Mouse (Mus musculus): ENCODE data around the gene Ctdsp2. TPM values are rescaled to one million over a fixed set of nuclear protein-coding genes. Genes with fewer than 3 reads are reported as not detected.

Gene Ctdsp2
- polyA plus RNA-seq, 1 experiment from 2014 or later = 33.3 TPM

GRCm38 (mm10) chr10:126979636-126980151 is 1.2 kb downstream of the Ctdsp2 start:
- WGBS (ENCODE audit: missing documents) = under 1% methylated on average over 45 of the region's 57 CpGs
- Histone ChIP-seq H3K79me2 (ENCODE audit: inconsistent target) (peaks cover 50% of the 10 kb centered on the region), H3K27ac (no peak overlapping the region), H3K36me3 (ENCODE audit: inconsistent target) (no peaks in the 10 kb centered on the region), H3K4me3 (ENCODE audit: inconsistent target) (peak overlapping the region; percentile 39)

GRCm38 (mm10) chr10:126980221-126980932 is 1.9 kb downstream of the Ctdsp2 start:
- H3K79me2 ChIP-seq (ENCODE audit: inconsistent target) = peaks cover 57% of the 10 kb centered on the region
- no peaks in the 10 kb centered on the region for H3K36me3 ChIP-seq (ENCODE audit: inconsistent target)
- H3K4me3 ChIP-seq (ENCODE audit: inconsistent target) = peak overlapping the region; percentile 39
- no peak overlapping the region for H3K27ac ChIP-seq
- 41% methylated on average over 16 of the region's 16 CpGs for WGBS (ENCODE audit: missing documents)

- Histone ChIP-seq H3K36me3 (ENCODE audit: inconsistent target) (no peaks in the 10 kb centered on the region), H3K4me3 (ENCODE audit: inconsistent target) (no peak overlapping the region; the same call in 1 of the 2 replicates), H3K27ac (no peak overlapping the region), H3K79me2 (ENCODE audit: inconsistent target) (peaks cover 64% of the 10 kb centered on the region)
- WGBS (ENCODE audit: missing documents) = 67% methylated on average over 11 of the region's 11 CpGs
Measured at GRCm38 (mm10) chr10:126980933-126981530, 2.5 kb downstream of the Ctdsp2 start.

- no peak overlapping the region for H3K4me3 ChIP-seq (ENCODE audit: inconsistent target)
- peaks cover 71% of the 10 kb centered on the region for H3K79me2 ChIP-seq (ENCODE audit: inconsistent target)
- no peak overlapping the region for H3K27ac ChIP-seq
- no peaks in the 10 kb centered on the region for H3K36me3 ChIP-seq (ENCODE audit: inconsistent target)
- 54% methylated on average over 3 of the region's 3 CpGs for WGBS (ENCODE audit: missing documents)
Measured at GRCm38 (mm10) chr10:126981746-126982145, 3.2 kb downstream of the Ctdsp2 start.

- Histone ChIP-seq H3K4me3 (ENCODE audit: inconsistent target) (no peak overlapping the region), H3K36me3 (ENCODE audit: inconsistent target) (no peaks in the 10 kb centered on the region), H3K79me2 (ENCODE audit: inconsistent target) (peaks cover 86% of the 10 kb centered on the region), H3K27ac (no peak overlapping the region)
- WGBS (ENCODE audit: missing documents) = 76% methylated on average over 14 of the region's 14 CpGs
Measured at GRCm38 (mm10) chr10:126983193-126983725, 4.7 kb downstream of the Ctdsp2 start.

- no peak overlapping the region for H3K4me3 ChIP-seq (ENCODE audit: inconsistent target)
- H3K27ac ChIP-seq = no peak overlapping the region
- peaks cover 97% of the 10 kb centered on the region for H3K79me2 ChIP-seq (ENCODE audit: inconsistent target)
- H3K36me3 ChIP-seq (ENCODE audit: inconsistent target) = no peaks in the 10 kb centered on the region
- WGBS (ENCODE audit: missing documents) = 45% methylated on average over 5 of the region's 5 CpGs
Measured at GRCm38 (mm10) chr10:126984189-126985004, 5.9 kb downstream of the Ctdsp2 start.

GRCm38 (mm10) chr10:126985127-126985526 is 6.6 kb downstream of the Ctdsp2 start:
- Histone ChIP-seq H3K4me3 (ENCODE audit: inconsistent target) (no peak overlapping the region), H3K79me2 (ENCODE audit: inconsistent target) (peaks cover 100% of the 10 kb centered on the region), H3K36me3 (ENCODE audit: inconsistent target) (no peaks in the 10 kb centered on the region), H3K27ac (no peak overlapping the region)
- WGBS (ENCODE audit: missing documents) = 85% methylated on average over 4 of the region's 4 CpGs

- Histone ChIP-seq H3K79me2 (ENCODE audit: inconsistent target) (peaks cover 100% of the 10 kb centered on the region), H3K4me3 (ENCODE audit: inconsistent target) (no peak overlapping the region), H3K36me3 (ENCODE audit: inconsistent target) (no peaks in the 10 kb centered on the region), H3K27ac (no peak overlapping the region)
- 96% methylated on average over 5 of the region's 9 CpGs for WGBS (ENCODE audit: missing documents)
Measured at GRCm38 (mm10) chr10:126985579-126985978, 7.1 kb downstream of the Ctdsp2 start.

GRCm38 (mm10) chr10:126986541-126986961 is 8.0 kb downstream of the Ctdsp2 start:
- WGBS (ENCODE audit: missing documents) = 61% methylated on average over 3 of the region's 4 CpGs
- Histone ChIP-seq H3K36me3 (ENCODE audit: inconsistent target) (peaks cover 2% of the 10 kb centered on the region; the same call in 1 of the 2 replicates), H3K79me2 (ENCODE audit: inconsistent target) (peaks cover 100% of the 10 kb centered on the region), H3K27ac (0 out of 2 replicates have a peak overlapping the region, but pooled peaks have one; percentile 5), H3K4me3 (ENCODE audit: inconsistent target) (no peak overlapping the region)

- H3K4me3 ChIP-seq (ENCODE audit: inconsistent target) = no peak overlapping the region
- WGBS (ENCODE audit: missing documents) = 36% methylated on average over 8 of the region's 8 CpGs
- H3K79me2 ChIP-seq (ENCODE audit: inconsistent target) = peaks cover 100% of the 10 kb centered on the region
- H3K36me3 ChIP-seq (ENCODE audit: inconsistent target) = peaks cover 11% of the 10 kb centered on the region; the same call in 1 of the 2 replicates
- no peak overlapping the region for H3K27ac ChIP-seq
Measured at GRCm38 (mm10) chr10:126987183-126988118, 8.9 kb downstream of the Ctdsp2 start.

- no peak overlapping the region for H3K4me3 ChIP-seq (ENCODE audit: inconsistent target)
- H3K36me3 ChIP-seq (ENCODE audit: inconsistent target) = peaks cover 23% of the 10 kb centered on the region; the same call in 1 of the 2 replicates
- WGBS (ENCODE audit: missing documents) = 37% methylated on average over 5 of the region's 5 CpGs
- H3K79me2 ChIP-seq (ENCODE audit: inconsistent target) = peaks cover 88% of the 10 kb centered on the region
- H3K27ac ChIP-seq = no peak overlapping the region
Measured at GRCm38 (mm10) chr10:126988513-126989165, 10.1 kb downstream of the Ctdsp2 start.

- no peak overlapping the region for H3K27ac ChIP-seq
- H3K4me3 ChIP-seq (ENCODE audit: inconsistent target) = no peak overlapping the region
- 58% methylated on average over 7 of the region's 7 CpGs for WGBS (ENCODE audit: missing documents)
- H3K36me3 ChIP-seq (ENCODE audit: inconsistent target) = peaks cover 41% of the 10 kb centered on the region; the same call in 1 of the 2 replicates
- H3K79me2 ChIP-seq (ENCODE audit: inconsistent target) = peaks cover 70% of the 10 kb centered on the region
Measured at GRCm38 (mm10) chr10:126990313-126991056, 12.0 kb downstream of the Ctdsp2 start.

Data from macrophage (primary cell).